Mouse (Mus musculus): ENCODE measurements around the gene 1700010B08Rik. TPM values are rescaled to one million over a fixed set of nuclear protein-coding genes. Genes with fewer than 3 reads are reported as not detected.

1700010B08Rik gene
- polyA plus RNA-seq, 1 experiment from 2014 or later = not detected

Small RNA genes within 50 kb of the gene (microRNA-seq; reads per million reads assigned to microRNA genes)
- gene Mir6340 = not detected

Other genes starting within 250 kb of the 1700010B08Rik start
- gene 1700021F07Rik, start 196.8 kb upstream of the 1700010B08Rik start, polyA plus RNA-seq (2016; fragmentation: Nextera tagmentation; extraction: Ambion mirVana) = not detected in 2 replicates
- not detected in 2 replicates for gene Ankrd60, start 141.1 kb upstream of the 1700010B08Rik start, polyA plus RNA-seq (2016; fragmentation: Nextera tagmentation; extraction: Ambion mirVana)
- gene Rab22a, start 59.7 kb upstream of the 1700010B08Rik start, polyA plus RNA-seq (2016; fragmentation: Nextera tagmentation; extraction: Ambion mirVana) = 47.6 and 50.2 TPM in 2 replicates
- 11.0 and 14.8 TPM in 2 replicates for gene Vapb, start 18.1 kb downstream of the 1700010B08Rik start, polyA plus RNA-seq (2016; fragmentation: Nextera tagmentation; extraction: Ambion mirVana)

Measured in limb, embryonic 12.5 days (tissue).